Comparison of ENCODE assay signal across 8 mouse cellular contexts in genomic region chr11:35769746-35770437, GRCm38 (mm10). TPM values are rescaled to one million over a fixed set of nuclear protein-coding genes. Genes with fewer than 3 reads are reported as not detected.
DNase-seq lines count a peak whose midpoint lies in the region; ATAC-seq and TF ChIP-seq lines count a peak whose summit lies in the region.

No protein-coding gene starts in this region.

- H3K27ac ChIP-seq in thymus, adult 2 months (ENCODE audit: control insufficient read depth, insufficient read depth, low read length), result peak overlapping the region; percentile 45; the same call in 1 of the 2 replicates
- H3K27ac ChIP-seq in hindbrain, embryonic 15.5 days (replicated peaks), result peak overlapping the region; percentile 95
- peak overlapping the region; percentile 99 for H3K27ac ChIP-seq in limb, embryonic 10.5 days
- H3K27ac ChIP-seq in midbrain, embryonic 13.5 days, result peak overlapping the region; percentile 93

- H3K4me2 ChIP-seq in hindbrain, embryonic 15.5 days, result peak overlapping the region; percentile 62
- peak overlapping the region; percentile 80 for H3K4me2 ChIP-seq in midbrain, embryonic 13.5 days (replicated peaks)

- WGBS in thymus, adult 2 months, result under 1% methylated on average over 41 of the region's 41 CpGs
- under 1% methylated on average over 31 of the region's 41 CpGs for WGBS in hindbrain, embryonic 15.5 days
- WGBS in limb, embryonic 10.5 days, result under 1% methylated on average over 41 of the region's 41 CpGs
- under 1% methylated on average over 38 of the region's 41 CpGs for WGBS in midbrain, embryonic 13.5 days

- H3K9ac ChIP-seq in hindbrain, embryonic 15.5 days, result peak overlapping the region; percentile 98
- peak overlapping the region; percentile 98 for H3K9ac ChIP-seq in midbrain, embryonic 13.5 days (replicated peaks)

- H3K36me3 ChIP-seq in thymus, adult 2 months (ENCODE audit: control insufficient read depth, insufficient read depth, low read length), result no peaks in the 10 kb centered on the region
- H3K36me3 ChIP-seq in hindbrain, embryonic 15.5 days, result no peaks in the 10 kb centered on the region
- H3K36me3 ChIP-seq in limb, embryonic 10.5 days, result peaks cover 19% of the 10 kb centered on the region
- peaks cover 5% of the 10 kb centered on the region; the same call in 1 of the 2 replicates for H3K36me3 ChIP-seq in midbrain, embryonic 13.5 days

- ATAC-seq in hindbrain, embryonic 15.5 days (ENCODE audit: low FRiP score, low read depth), result peak; percentile 86
- ATAC-seq in midbrain, embryonic 13.5 days, result peak; percentile 89

- peak; percentile 67 for DNase-seq in thymus, adult 2 months
- no peak for DNase-seq in thymus, postnatal 25 days
- DNase-seq in cerebellum, postnatal 10 days, result peak; percentile 91 to 93
- peak; percentile 76 for DNase-seq in gastrocnemius, adult 18-20 months (ENCODE audit: low spot score)
- peak; percentile 79 for DNase-seq in limb, embryonic 10.5 days (ENCODE audit: low spot score)
- peak; percentile 73 for DNase-seq in thymus, postnatal 4 days

- no peaks in the 10 kb centered on the region for H3K9me3 ChIP-seq in hindbrain, embryonic 15.5 days
- H3K9me3 ChIP-seq in limb, embryonic 10.5 days (replicated peaks), result no peaks in the 10 kb centered on the region
- H3K9me3 ChIP-seq in midbrain, embryonic 13.5 days, result no peaks in the 10 kb centered on the region

- no peak for TF ChIP-seq CTCF in thymus, adult 2 months (IDR thresholded peaks at IDR 0.05; ENCODE audit: borderline replicate concordance, control insufficient read depth, extremely low read depth, insufficient read depth, low read length, poor library complexity)

- TF ChIP-seq POLR2A in thymus, adult 2 months (IDR thresholded peaks at IDR 0.05; ENCODE audit: control insufficient read depth, extremely low read depth, insufficient read depth, low read length, poor library complexity), result peak; percentile 13; the same call in 1 of the 2 replicates

- H3K4me1 ChIP-seq in thymus, adult 2 months (replicated peaks; ENCODE audit: control insufficient read depth, insufficient read depth, low read length), result no peaks in the 10 kb centered on the region; the same call in 1 of the 2 replicates
- peaks cover 24% of the 10 kb centered on the region for H3K4me1 ChIP-seq in hindbrain, embryonic 15.5 days (replicated peaks)
- H3K4me1 ChIP-seq in limb, embryonic 10.5 days, result peaks cover 13% of the 10 kb centered on the region
- peaks cover 24% of the 10 kb centered on the region for H3K4me1 ChIP-seq in midbrain, embryonic 13.5 days (replicated peaks)

- no peaks in the 10 kb centered on the region for H3K27me3 ChIP-seq in thymus, adult 2 months (ENCODE audit: control insufficient read depth, insufficient read depth, low read length)
- no peaks in the 10 kb centered on the region for H3K27me3 ChIP-seq in hindbrain, embryonic 15.5 days
- H3K27me3 ChIP-seq in limb, embryonic 10.5 days (ENCODE audit: low read depth, poor library complexity, severe bottlenecking), result no peaks in the 10 kb centered on the region
- no peaks in the 10 kb centered on the region for H3K27me3 ChIP-seq in midbrain, embryonic 13.5 days

- H3K4me3 ChIP-seq in thymus, adult 2 months (ENCODE audit: control insufficient read depth, insufficient read depth, low read length), result peak overlapping the region; percentile 95
- peak overlapping the region; percentile 81 for H3K4me3 ChIP-seq in hindbrain, embryonic 15.5 days
- H3K4me3 ChIP-seq in limb, embryonic 10.5 days, result peak overlapping the region; percentile 94
- H3K4me3 ChIP-seq in midbrain, embryonic 13.5 days (replicated peaks), result peak overlapping the region; percentile 95

RNA-seq across cellular contexts. Expression of gene Pank3, which starts 0.6 kb away (rescaled TPM):
- 8.7 and 9.5 TPM in 2 replicates for polyA plus RNA-seq in thymus, adult 2 months (2012; rRNA removed)
- 10 to 100 TPM; 15.1 to 16.0 TPM for total RNA-seq in gastrocnemius, adult 18-20 months (2021)
- 20.4 and 21.3 TPM in 2 replicates for polyA plus RNA-seq in hindbrain, embryonic 15.5 days (2015; fragmentation: Nextera tagmentation; extraction: Ambion mirVana)
- 9.9 and 14.1 TPM in 2 replicates for polyA plus RNA-seq in limb, embryonic 10.5 days (2016; fragmentation: Nextera tagmentation; extraction: Ambion mirVana)
- polyA plus RNA-seq in midbrain, embryonic 13.5 days (2015; fragmentation: Nextera tagmentation; extraction: Ambion mirVana), result 22.4 and 23.6 TPM in 2 replicates

RNA-seq across cellular contexts. Expression of gene Fbll1, which starts 28.8 kb away (rescaled TPM):
- polyA plus RNA-seq in thymus, adult 2 months (2012; rRNA removed), result 0.11 and 0.15 TPM in 2 replicates
- not detected for total RNA-seq in gastrocnemius, adult 18-20 months (2021)
- polyA plus RNA-seq in hindbrain, embryonic 15.5 days (2015; fragmentation: Nextera tagmentation; extraction: Ambion mirVana), result 27.7 and 30.9 TPM in 2 replicates
- polyA plus RNA-seq in limb, embryonic 10.5 days (2016; fragmentation: Nextera tagmentation; extraction: Ambion mirVana), result not detected in 2 replicates
- 8.6 and 13.2 TPM in 2 replicates for polyA plus RNA-seq in midbrain, embryonic 13.5 days (2015; fragmentation: Nextera tagmentation; extraction: Ambion mirVana)

Comparison
In these comparisons a context has a peak if more than half of its experiments do, and no peak if none do; other contexts are left out.
1. H3K27ac ChIP-seq: peak in every context shown above with its lines; median percentile 99 in limb, embryonic 10.5 days; 95 in hindbrain, embryonic 15.5 days; 93 in midbrain, embryonic 13.5 days; 45 in thymus, adult 2 months.